Mouse (Mus musculus): ENCODE measurements around the gene Unc13a. TPM values are rescaled to one million over a fixed set of nuclear protein-coding genes. Genes with fewer than 3 reads are reported as not detected.

The Unc13a gene
- polyA plus RNA-seq, 1 experiment: 0.54 TPM

- 41% methylated on average over 9 of the region's 9 CpGs for WGBS
- H3K36me3 ChIP-seq (ENCODE audit: control insufficient read depth, insufficient read depth, low read length): peaks cover 15% of the 10 kb centered on the region
- no peak for TF ChIP-seq POLR2A (IDR thresholded peaks at IDR 0.05; ENCODE audit: low read depth, low read length)
- TF ChIP-seq CTCF (IDR thresholded peaks at IDR 0.05; ENCODE audit: extremely low read depth, insufficient read depth, insufficient read length, insufficient replicate concordance): no peak
- peaks cover 26% of the 10 kb centered on the region for H3K4me1 ChIP-seq (ENCODE audit: control insufficient read depth, insufficient read depth, insufficient read length)
- no peak overlapping the region for H3K4me3 ChIP-seq (ENCODE audit: extremely low read depth, insufficient read depth, insufficient read length)
- H3K27me3 ChIP-seq (ENCODE audit: control insufficient read depth, insufficient read depth, low read length): no peaks in the 10 kb centered on the region
- no peak for DNase-seq (ENCODE audit: low read depth in 1 of 2, low spot score in 2 of 2)
- H3K27ac ChIP-seq (ENCODE audit: insufficient read depth, low read length): peak overlapping the region; percentile 92
Measured at GRCm38 (mm10) chr8:71675456-71676019, 4.0 kb upstream of the Unc13a start.

- no peaks in the 10 kb centered on the region for H3K27me3 ChIP-seq (ENCODE audit: control insufficient read depth, insufficient read depth, low read length)
- peaks cover 2% of the 10 kb centered on the region; the same call in 1 of the 2 replicates for H3K36me3 ChIP-seq (ENCODE audit: control insufficient read depth, insufficient read depth, low read length)
- TF ChIP-seq CTCF (IDR thresholded peaks at IDR 0.05; ENCODE audit: extremely low read depth, insufficient read depth, insufficient read length, insufficient replicate concordance) (no peak), POLR2A (IDR thresholded peaks at IDR 0.05; ENCODE audit: low read depth, low read length) (no peak)
- no peak overlapping the region for H3K4me3 ChIP-seq (ENCODE audit: extremely low read depth, insufficient read depth, insufficient read length)
- no peak for DNase-seq (ENCODE audit: low read depth in 1 of 2, low spot score in 2 of 2)
- no peak overlapping the region for H3K27ac ChIP-seq (ENCODE audit: insufficient read depth, low read length)
- 84% methylated on average over 2 of the region's 2 CpGs for WGBS
- peaks cover 25% of the 10 kb centered on the region for H3K4me1 ChIP-seq (ENCODE audit: control insufficient read depth, insufficient read depth, insufficient read length)
Measured at GRCm38 (mm10) chr8:71674071-71674470, 2.5 kb upstream of the Unc13a start.

- TF ChIP-seq CTCF (IDR thresholded peaks at IDR 0.05; ENCODE audit: extremely low read depth, insufficient read depth, insufficient read length, insufficient replicate concordance): no peak
- TF ChIP-seq POLR2A (IDR thresholded peaks at IDR 0.05; ENCODE audit: low read depth, low read length): no peak
- Histone ChIP-seq H3K4me1 (ENCODE audit: control insufficient read depth, insufficient read depth, insufficient read length) (peaks cover 29% of the 10 kb centered on the region), H3K4me3 (ENCODE audit: extremely low read depth, insufficient read depth, insufficient read length) (no peak overlapping the region), H3K36me3 (ENCODE audit: control insufficient read depth, insufficient read depth, low read length) (no peaks in the 10 kb centered on the region), H3K27me3 (ENCODE audit: control insufficient read depth, insufficient read depth, low read length) (no peaks in the 10 kb centered on the region), H3K27ac (ENCODE audit: insufficient read depth, low read length) (no peak overlapping the region)
- no peak for DNase-seq (ENCODE audit: low read depth in 1 of 2, low spot score in 2 of 2)
- 75% methylated on average over 6 of the region's 6 CpGs for WGBS
Measured at GRCm38 (mm10) chr8:71672168-71672735, 695 bp upstream of the Unc13a start.

GRCm38 (mm10) chr8:71670621-71671548 is 672 bp downstream of the Unc13a start:
- WGBS: 1% methylated on average over 60 of the region's 64 CpGs
- TF ChIP-seq POLR2A (IDR thresholded peaks at IDR 0.05; ENCODE audit: low read depth, low read length): no peak
- no peak for TF ChIP-seq CTCF (IDR thresholded peaks at IDR 0.05; ENCODE audit: extremely low read depth, insufficient read depth, insufficient read length, insufficient replicate concordance)
- Histone ChIP-seq H3K4me1 (ENCODE audit: control insufficient read depth, insufficient read depth, insufficient read length) (peaks cover 33% of the 10 kb centered on the region), H3K36me3 (ENCODE audit: control insufficient read depth, insufficient read depth, low read length) (no peaks in the 10 kb centered on the region), H3K27ac (ENCODE audit: insufficient read depth, low read length) (no peak overlapping the region), H3K4me3 (ENCODE audit: extremely low read depth, insufficient read depth, insufficient read length) (peak overlapping the region; percentile 63), H3K27me3 (ENCODE audit: control insufficient read depth, insufficient read depth, low read length) (no peaks in the 10 kb centered on the region)
- DNase-seq (ENCODE audit: low read depth in 1 of 2, low spot score in 2 of 2): no peak

- Histone ChIP-seq H3K4me3 (ENCODE audit: extremely low read depth, insufficient read depth, insufficient read length) (no peak overlapping the region), H3K27ac (ENCODE audit: insufficient read depth, low read length) (no peak overlapping the region), H3K36me3 (ENCODE audit: control insufficient read depth, insufficient read depth, low read length) (no peaks in the 10 kb centered on the region), H3K4me1 (ENCODE audit: control insufficient read depth, insufficient read depth, insufficient read length) (peaks cover 30% of the 10 kb centered on the region), H3K27me3 (ENCODE audit: control insufficient read depth, insufficient read depth, low read length) (no peaks in the 10 kb centered on the region)
- WGBS: 37% methylated on average over 12 of the region's 12 CpGs
- no peak for TF ChIP-seq POLR2A (IDR thresholded peaks at IDR 0.05; ENCODE audit: low read depth, low read length)
- TF ChIP-seq CTCF (IDR thresholded peaks at IDR 0.05; ENCODE audit: extremely low read depth, insufficient read depth, insufficient read length, insufficient replicate concordance): no peak
- DNase-seq (ENCODE audit: low read depth in 1 of 2, low spot score in 2 of 2): no peak
Measured at GRCm38 (mm10) chr8:71670198-71670597, 1.4 kb downstream of the Unc13a start.

- Histone ChIP-seq H3K27ac (ENCODE audit: insufficient read depth, low read length) (no peak overlapping the region), H3K36me3 (ENCODE audit: control insufficient read depth, insufficient read depth, low read length) (no peaks in the 10 kb centered on the region), H3K4me1 (ENCODE audit: control insufficient read depth, insufficient read depth, insufficient read length) (peaks cover 30% of the 10 kb centered on the region), H3K4me3 (ENCODE audit: extremely low read depth, insufficient read depth, insufficient read length) (peak overlapping the region; percentile 31; the same call in 1 of the 2 replicates), H3K27me3 (ENCODE audit: control insufficient read depth, insufficient read depth, low read length) (no peaks in the 10 kb centered on the region)
- TF ChIP-seq CTCF (IDR thresholded peaks at IDR 0.05; ENCODE audit: extremely low read depth, insufficient read depth, insufficient read length, insufficient replicate concordance) (no peak), POLR2A (IDR thresholded peaks at IDR 0.05; ENCODE audit: low read depth, low read length) (no peak)
- DNase-seq (ENCODE audit: low read depth in 1 of 2, low spot score in 2 of 2): peak; percentile 47 to 56
- WGBS: under 1% methylated on average over 21 of the region's 21 CpGs
Measured at GRCm38 (mm10) chr8:71668220-71668975, 3.2 kb downstream of the Unc13a start.
